Mouse (Mus musculus): ENCODE results near the gene Clybl. TPM values are rescaled to one million over a fixed set of nuclear protein-coding genes. Genes with fewer than 3 reads are reported as not detected.

Clybl gene
- polyA plus RNA-seq, 1 experiment from 2014 or later: 27.9 TPM

DNA sequence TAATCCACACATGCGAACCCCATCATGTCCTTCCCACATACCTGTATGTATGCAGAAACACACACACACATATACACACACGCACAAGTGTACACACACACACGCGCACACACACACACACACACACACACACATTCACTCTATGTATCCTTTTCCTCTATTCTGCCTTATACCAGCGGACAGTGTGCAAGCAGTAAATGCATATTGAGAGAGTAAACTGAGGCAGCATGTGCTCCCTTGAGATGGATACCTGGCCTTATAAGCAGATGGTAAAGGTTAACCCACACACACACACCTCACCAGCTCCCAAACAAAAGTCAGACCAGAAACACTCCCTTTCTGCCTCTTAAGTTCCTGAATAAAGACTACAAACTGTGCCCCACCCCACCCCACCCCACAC, 204.3 kb downstream of the Clybl start:
- DNase-seq (ENCODE audit: low spot score) (no peak), ATAC-seq (ENCODE audit: insufficient number of reproducible peaks, low FRiP score, low TSS enrichment, low read depth) (no peak)
- WGBS: 95% methylated on average over 5 of the region's 5 CpGs
- Histone ChIP-seq H3K27ac (replicated peaks; ENCODE audit: low read depth, low read length) (no peak overlapping the region), H3K9me3 (ENCODE audit: control insufficient read depth, low read length) (no peaks in the 10 kb centered on the region), H3K4me2 (ENCODE audit: low read depth, severe bottlenecking) (no peak overlapping the region), H3K4me1 (ENCODE audit: control insufficient read depth, insufficient read depth, low read length) (peaks cover 4% of the 10 kb centered on the region; the same call in 1 of the 2 replicates), H3K9ac (ENCODE audit: low read length) (no peak overlapping the region), H3K27me3 (ENCODE audit: control insufficient read depth, insufficient read depth, low read length) (no peaks in the 10 kb centered on the region), H3K36me3 (ENCODE audit: control insufficient read depth, insufficient read depth, low read length) (no peaks in the 10 kb centered on the region), H3K4me3 (ENCODE audit: low read depth, low read length) (no peak overlapping the region)

DNA sequence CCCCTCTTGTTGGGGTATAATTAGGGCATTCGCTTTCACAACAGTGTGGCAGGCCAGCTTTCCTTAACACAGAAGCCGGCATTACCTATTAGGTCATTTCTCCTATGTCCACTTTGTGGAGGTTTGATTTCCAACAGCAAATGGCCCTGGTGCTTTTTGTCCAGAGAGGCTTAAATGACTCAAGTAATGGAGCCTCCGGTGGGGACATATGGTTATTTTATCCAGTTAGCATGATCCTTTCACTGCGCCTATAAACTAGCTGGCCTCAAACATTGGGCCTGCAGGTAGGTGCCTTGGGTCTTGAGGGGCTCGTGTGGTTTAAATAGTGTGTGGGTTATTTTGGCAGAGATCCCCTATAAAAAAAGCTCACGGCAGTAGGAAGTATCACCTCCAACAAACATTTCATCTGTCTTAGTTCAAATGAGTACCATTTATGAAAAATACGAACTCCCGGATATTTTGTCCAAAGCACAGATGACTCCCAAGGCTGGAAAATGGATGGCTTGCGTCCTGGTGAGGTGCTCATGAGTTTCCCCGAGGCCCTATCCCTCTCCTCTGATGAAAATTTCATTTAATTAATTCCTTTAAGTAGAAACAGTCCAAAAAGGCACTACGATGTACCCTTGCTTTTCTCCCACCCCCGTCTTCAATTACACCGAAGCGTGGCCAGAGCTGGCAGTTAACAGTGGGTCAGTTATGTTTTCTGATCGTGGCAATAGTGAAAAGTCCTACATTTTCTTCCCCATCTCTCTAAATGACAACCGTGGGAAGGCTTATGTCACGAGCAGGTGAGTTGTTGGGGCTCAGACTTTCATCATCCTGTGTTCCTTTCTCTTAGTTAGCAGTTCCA, 205.0 kb downstream of the Clybl start:
- Histone ChIP-seq H3K27me3 (ENCODE audit: control insufficient read depth, insufficient read depth, low read length) (no peaks in the 10 kb centered on the region), H3K4me3 (ENCODE audit: low read depth, low read length) (no peak overlapping the region), H3K36me3 (ENCODE audit: control insufficient read depth, insufficient read depth, low read length) (no peaks in the 10 kb centered on the region), H3K4me1 (ENCODE audit: control insufficient read depth, insufficient read depth, low read length) (peaks cover 4% of the 10 kb centered on the region; the same call in 1 of the 2 replicates), H3K9me3 (ENCODE audit: control insufficient read depth, low read length) (no peaks in the 10 kb centered on the region), H3K4me2 (ENCODE audit: low read depth, severe bottlenecking) (no peak overlapping the region), H3K27ac (replicated peaks; ENCODE audit: low read depth, low read length) (no peak overlapping the region), H3K9ac (ENCODE audit: low read length) (no peak overlapping the region)
- ATAC-seq (ENCODE audit: insufficient number of reproducible peaks, low FRiP score, low TSS enrichment, low read depth) (no peak), DNase-seq (ENCODE audit: low spot score) (no peak)
- 58% methylated on average over 17 of the region's 17 CpGs for WGBS

DNA sequence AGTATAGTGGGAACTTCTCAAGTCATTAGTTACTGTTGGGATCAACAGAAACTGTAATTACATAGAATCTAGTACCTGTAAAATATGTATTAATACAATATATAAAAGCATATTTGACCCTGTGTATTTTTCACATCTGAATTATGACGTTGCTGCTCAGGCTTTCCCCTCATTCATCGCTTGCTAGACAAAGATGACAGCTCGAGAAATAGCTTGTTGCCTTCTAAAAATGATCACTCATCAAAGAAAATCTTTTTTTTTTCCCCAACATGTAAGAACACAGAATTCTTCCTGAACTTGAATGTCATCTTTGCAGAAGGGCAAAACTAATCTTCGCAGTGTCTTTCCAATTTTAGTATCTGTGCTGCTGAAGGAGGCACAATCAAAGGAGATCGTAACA, 206.3 kb downstream of the Clybl start:
- Histone ChIP-seq H3K27me3 (ENCODE audit: control insufficient read depth, insufficient read depth, low read length) (no peaks in the 10 kb centered on the region), H3K9ac (ENCODE audit: low read length) (no peak overlapping the region), H3K27ac (replicated peaks; ENCODE audit: low read depth, low read length) (no peak overlapping the region), H3K4me2 (ENCODE audit: low read depth, severe bottlenecking) (no peak overlapping the region), H3K4me1 (ENCODE audit: control insufficient read depth, insufficient read depth, low read length) (peaks cover 4% of the 10 kb centered on the region; the same call in 1 of the 2 replicates), H3K36me3 (ENCODE audit: control insufficient read depth, insufficient read depth, low read length) (no peaks in the 10 kb centered on the region), H3K4me3 (ENCODE audit: low read depth, low read length) (no peak overlapping the region), H3K9me3 (ENCODE audit: control insufficient read depth, low read length) (no peaks in the 10 kb centered on the region)
- ATAC-seq (ENCODE audit: insufficient number of reproducible peaks, low FRiP score, low TSS enrichment, low read depth) (no peak), DNase-seq (ENCODE audit: low spot score) (no peak)
- 80% methylated on average over 5 of the region's 5 CpGs for WGBS

DNA sequence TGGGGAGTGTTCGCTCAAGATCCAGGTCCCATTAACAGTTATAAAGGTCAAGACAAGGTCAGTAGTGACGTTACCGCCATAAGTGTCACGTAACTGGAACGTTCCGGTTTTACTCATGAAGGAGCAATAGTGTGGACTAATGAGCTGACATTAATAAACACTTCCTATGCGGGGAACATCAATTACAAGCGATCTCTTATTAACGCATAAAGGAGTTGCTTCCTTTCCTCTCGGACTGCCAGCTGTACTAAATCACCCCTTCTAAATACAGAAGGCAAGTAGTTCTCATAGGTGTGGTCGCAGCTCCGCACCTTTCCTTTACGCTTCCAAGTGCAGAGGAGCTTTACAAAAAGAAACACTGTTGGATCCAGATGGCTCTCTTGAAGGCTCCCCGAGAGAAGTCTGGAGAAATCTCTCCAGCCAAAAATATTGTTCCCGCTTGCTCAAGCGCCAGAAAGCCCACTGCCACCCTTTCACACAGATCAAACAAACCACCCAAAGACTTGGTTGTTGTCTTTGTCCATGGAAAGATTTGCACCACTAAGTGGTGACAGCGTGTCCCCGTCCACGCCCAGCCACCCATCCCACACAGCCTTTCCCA, 207.0 kb downstream of the Clybl start:
- Histone ChIP-seq H3K4me3 (ENCODE audit: low read depth, low read length) (no peak overlapping the region), H3K9me3 (ENCODE audit: control insufficient read depth, low read length) (no peaks in the 10 kb centered on the region), H3K27me3 (ENCODE audit: control insufficient read depth, insufficient read depth, low read length) (no peaks in the 10 kb centered on the region), H3K36me3 (ENCODE audit: control insufficient read depth, insufficient read depth, low read length) (no peaks in the 10 kb centered on the region), H3K4me1 (ENCODE audit: control insufficient read depth, insufficient read depth, low read length) (peaks cover 4% of the 10 kb centered on the region; the same call in 1 of the 2 replicates), H3K4me2 (ENCODE audit: low read depth, severe bottlenecking) (no peak overlapping the region; the same call in 1 of the 2 replicates), H3K27ac (replicated peaks; ENCODE audit: low read depth, low read length) (no peak overlapping the region), H3K9ac (ENCODE audit: low read length) (no peak overlapping the region)
- WGBS: 34% methylated on average over 19 of the region's 19 CpGs
- no peak for ATAC-seq (ENCODE audit: insufficient number of reproducible peaks, low FRiP score, low TSS enrichment, low read depth)
- DNase-seq (ENCODE audit: low spot score): no peak

DNA sequence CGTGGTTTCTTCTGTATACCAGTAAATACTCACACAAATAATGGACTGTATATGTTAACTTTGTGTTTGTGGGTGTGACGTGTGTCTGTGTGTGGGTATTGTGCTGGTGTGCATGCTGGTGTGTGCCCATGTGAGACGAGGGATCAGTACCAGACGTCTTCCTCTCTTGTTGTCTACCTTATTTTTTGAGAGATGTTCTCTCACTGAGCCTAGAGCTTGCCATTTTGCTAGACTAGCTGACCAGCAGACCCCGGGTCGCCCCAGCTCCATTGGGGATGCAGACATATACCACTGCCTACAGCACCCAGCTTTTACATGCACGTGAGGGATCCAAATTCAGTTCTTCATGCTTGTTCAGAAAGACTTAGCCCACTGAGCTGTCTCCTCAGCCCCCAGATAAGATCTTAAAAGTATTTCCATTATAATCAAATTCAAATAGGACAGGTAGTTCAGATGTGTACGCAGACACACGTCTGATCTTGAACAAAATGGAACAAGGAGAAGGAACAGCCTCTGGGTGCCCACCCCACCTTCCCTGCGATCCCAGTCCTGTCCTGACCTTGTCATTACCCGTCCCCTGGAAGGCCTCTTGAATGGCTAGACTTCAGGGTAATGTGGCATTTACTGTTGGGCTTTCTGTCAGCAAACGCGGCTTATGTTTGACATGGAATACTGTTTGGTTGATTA, 208.3 kb downstream of the Clybl start:
- ATAC-seq (ENCODE audit: insufficient number of reproducible peaks, low FRiP score, low TSS enrichment, low read depth) (no peak), DNase-seq (ENCODE audit: low spot score) (no peak)
- H3K27ac ChIP-seq (replicated peaks; ENCODE audit: low read depth, low read length): no peak overlapping the region
- no peak overlapping the region for H3K4me2 ChIP-seq (ENCODE audit: low read depth, severe bottlenecking)
- H3K27me3 ChIP-seq (ENCODE audit: control insufficient read depth, insufficient read depth, low read length): no peaks in the 10 kb centered on the region
- no peaks in the 10 kb centered on the region for H3K36me3 ChIP-seq (ENCODE audit: control insufficient read depth, insufficient read depth, low read length)
- no peak overlapping the region for H3K4me3 ChIP-seq (ENCODE audit: low read depth, low read length)
- H3K9me3 ChIP-seq (ENCODE audit: control insufficient read depth, low read length): no peaks in the 10 kb centered on the region
- 86% methylated on average over 13 of the region's 13 CpGs for WGBS
- peaks cover 4% of the 10 kb centered on the region; the same call in 1 of the 2 replicates for H3K4me1 ChIP-seq (ENCODE audit: control insufficient read depth, insufficient read depth, low read length)
- H3K9ac ChIP-seq (ENCODE audit: low read length): no peak overlapping the region

DNA sequence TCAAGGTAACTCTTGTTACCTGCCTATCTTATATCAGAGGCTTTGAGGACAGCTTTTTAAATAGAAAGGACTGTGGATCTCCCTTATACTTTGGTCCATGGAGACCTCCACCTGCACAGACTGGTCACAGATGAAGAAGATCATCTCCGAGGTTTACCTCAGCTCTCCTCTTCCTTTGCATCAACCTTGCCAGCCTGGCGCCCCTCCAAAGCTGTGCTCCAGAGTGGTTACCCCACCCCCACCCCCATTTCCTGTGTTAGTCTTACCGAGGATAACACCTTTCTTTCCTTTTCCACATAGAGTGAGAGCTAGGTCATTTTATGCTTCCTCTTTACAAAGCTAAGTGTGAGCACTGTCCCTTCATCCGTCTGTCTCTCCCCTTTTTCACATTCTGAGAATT, 209.4 kb downstream of the Clybl start:
- 42% methylated on average over 4 of the region's 4 CpGs for WGBS
- ATAC-seq (ENCODE audit: insufficient number of reproducible peaks, low FRiP score, low TSS enrichment, low read depth): no peak
- no peaks in the 10 kb centered on the region for H3K9me3 ChIP-seq (ENCODE audit: control insufficient read depth, low read length)
- H3K4me1 ChIP-seq (ENCODE audit: control insufficient read depth, insufficient read depth, low read length): peaks cover 4% of the 10 kb centered on the region; the same call in 1 of the 2 replicates
- H3K27me3 ChIP-seq (ENCODE audit: control insufficient read depth, insufficient read depth, low read length): no peaks in the 10 kb centered on the region
- no peaks in the 10 kb centered on the region for H3K36me3 ChIP-seq (ENCODE audit: control insufficient read depth, insufficient read depth, low read length)
- H3K9ac ChIP-seq (ENCODE audit: low read length): no peak overlapping the region
- no peak overlapping the region for H3K4me3 ChIP-seq (ENCODE audit: low read depth, low read length)
- H3K4me2 ChIP-seq (ENCODE audit: low read depth, severe bottlenecking): no peak overlapping the region
- DNase-seq (ENCODE audit: low spot score): no peak
- no peak overlapping the region for H3K27ac ChIP-seq (replicated peaks; ENCODE audit: low read depth, low read length)

DNA sequence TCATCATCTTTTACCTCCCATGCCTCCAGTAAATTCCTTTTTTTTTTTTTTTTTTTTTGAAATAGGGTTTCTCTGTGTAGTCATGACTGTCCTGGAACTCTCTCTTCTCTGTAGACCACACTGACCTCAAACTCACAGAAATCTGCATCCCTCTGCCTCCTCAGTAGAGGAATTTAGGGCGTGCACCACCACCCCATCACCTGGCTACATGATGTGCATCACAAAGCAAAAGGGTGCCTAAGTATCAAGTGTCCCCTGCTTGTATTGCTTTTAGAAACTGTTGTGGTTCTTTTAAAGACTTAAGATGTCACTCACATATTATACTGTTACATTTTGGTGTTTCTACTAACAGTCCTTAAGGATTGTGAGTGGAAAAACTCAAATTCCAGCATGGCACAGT, 211.6 kb downstream of the Clybl start:
- 72% methylated on average over 1 of the region's 1 CpGs for WGBS
- Histone ChIP-seq H3K27ac (replicated peaks; ENCODE audit: low read depth, low read length) (no peak overlapping the region), H3K4me3 (ENCODE audit: low read depth, low read length) (no peak overlapping the region), H3K4me2 (ENCODE audit: low read depth, severe bottlenecking) (no peak overlapping the region), H3K4me1 (ENCODE audit: control insufficient read depth, insufficient read depth, low read length) (peaks cover 2% of the 10 kb centered on the region; the same call in 1 of the 2 replicates), H3K9ac (ENCODE audit: low read length) (no peak overlapping the region), H3K36me3 (ENCODE audit: control insufficient read depth, insufficient read depth, low read length) (no peaks in the 10 kb centered on the region), H3K9me3 (ENCODE audit: control insufficient read depth, low read length) (no peaks in the 10 kb centered on the region), H3K27me3 (ENCODE audit: control insufficient read depth, insufficient read depth, low read length) (no peaks in the 10 kb centered on the region)
- DNase-seq (ENCODE audit: low spot score) (no peak), ATAC-seq (ENCODE audit: insufficient number of reproducible peaks, low FRiP score, low TSS enrichment, low read depth) (no peak)

DNA sequence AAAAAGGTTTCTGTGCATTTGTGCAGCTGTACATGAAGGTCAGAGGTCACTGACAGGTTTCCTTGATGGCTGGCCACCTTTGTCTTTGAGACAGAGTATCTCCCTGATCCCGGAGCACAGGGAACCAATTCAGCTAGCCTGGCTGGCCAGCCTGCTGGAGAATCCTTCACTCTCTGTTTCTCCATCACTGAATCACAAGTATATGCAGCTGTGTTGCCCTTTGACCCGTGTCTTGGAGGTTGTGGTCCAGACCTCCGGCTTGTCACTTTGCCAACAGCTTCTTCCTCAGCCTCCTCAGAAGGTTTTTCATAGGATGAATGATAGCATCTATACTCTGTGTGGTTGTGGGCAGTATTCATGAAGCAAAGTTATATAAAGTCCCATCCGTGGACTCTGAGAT, 217.2 kb downstream of the Clybl start:
- Histone ChIP-seq H3K4me1 (ENCODE audit: control insufficient read depth, insufficient read depth, low read length) (peaks cover 8% of the 10 kb centered on the region; the same call in 1 of the 2 replicates), H3K27ac (replicated peaks; ENCODE audit: low read depth, low read length) (no peak overlapping the region), H3K4me3 (ENCODE audit: low read depth, low read length) (no peak overlapping the region), H3K4me2 (ENCODE audit: low read depth, severe bottlenecking) (no peak overlapping the region), H3K27me3 (ENCODE audit: control insufficient read depth, insufficient read depth, low read length) (no peaks in the 10 kb centered on the region), H3K9me3 (ENCODE audit: control insufficient read depth, low read length) (no peaks in the 10 kb centered on the region), H3K9ac (ENCODE audit: low read length) (no peak overlapping the region), H3K36me3 (ENCODE audit: control insufficient read depth, insufficient read depth, low read length) (no peaks in the 10 kb centered on the region)
- 83% methylated on average over 4 of the region's 4 CpGs for WGBS
- DNase-seq (ENCODE audit: low spot score) (no peak), ATAC-seq (ENCODE audit: insufficient number of reproducible peaks, low FRiP score, low TSS enrichment, low read depth) (no peak)

All from limb, embryonic 11.5 days (tissue).